19 mouse cellular contexts compared by ENCODE assay signal in genomic region chr10:40278317-40278716, GRCm38 (mm10).
"Had no signal": no experiment of that assay in that cellular context is flagged by ENCODE, and none has a peak within 500 bp of the region (broad histone marks: within the 10 kb centered on the region; RNA-seq: fewer than 3 reads in every experiment).

No protein-coding gene starts in this region.

- ATAC-seq: midbrain, embryonic 13.5 days; midbrain, embryonic 16.5 days had no signal

- DNase-seq: kidney, adult 11 months; kidney, adult 8-10 months; kidney, postnatal 10 days; kidney, postnatal 36 days; layer of hippocampus, postnatal 36 days; liver, embryonic 13.5 days; lung, postnatal 36 days; retina, postnatal 1 day; right cerebral cortex, postnatal 25 days; spleen, adult 18-20 months; thymus, postnatal 25 days had no signal

- H3K36me3 ChIP-seq: kidney, embryonic 15.5 days; liver, embryonic 13.5 days; midbrain, embryonic 13.5 days had no signal

- H3K4me3 ChIP-seq: kidney, embryonic 15.5 days; left cerebral cortex, adult 2 months; liver, embryonic 13.5 days; megakaryocyte, embryonic 14.5 days; midbrain, embryonic 10.5 days; midbrain, embryonic 13.5 days; myocyte; neural tube, embryonic 13.5 days had no signal

- H3K4me1 ChIP-seq: kidney, embryonic 15.5 days; midbrain, embryonic 10.5 days; midbrain, embryonic 13.5 days; neural tube, embryonic 13.5 days had no signal

- H3K4me2 ChIP-seq: kidney, embryonic 15.5 days; liver, embryonic 13.5 days; midbrain, embryonic 13.5 days; neural tube, embryonic 13.5 days had no signal

- H3K27me3 ChIP-seq: kidney, embryonic 15.5 days; liver, embryonic 13.5 days; megakaryocyte, embryonic 14.5 days; midbrain, embryonic 13.5 days; neural tube, embryonic 13.5 days had no signal

- H3K27ac ChIP-seq: kidney, embryonic 15.5 days; left cerebral cortex, adult 2 months; liver, embryonic 13.5 days; midbrain, embryonic 10.5 days; midbrain, embryonic 13.5 days; neural tube, embryonic 13.5 days had no signal

- H3K9ac ChIP-seq: kidney, embryonic 15.5 days; liver, embryonic 13.5 days; midbrain, embryonic 13.5 days; neural tube, embryonic 13.5 days had no signal

- H3K9me3 ChIP-seq: kidney, embryonic 15.5 days; liver, embryonic 13.5 days; megakaryocyte, embryonic 14.5 days; midbrain, embryonic 10.5 days; midbrain, embryonic 13.5 days; neural tube, embryonic 13.5 days had no signal
